Comparison of ENCODE assay signal across 9 mouse cellular contexts in the genomic region with DNA sequence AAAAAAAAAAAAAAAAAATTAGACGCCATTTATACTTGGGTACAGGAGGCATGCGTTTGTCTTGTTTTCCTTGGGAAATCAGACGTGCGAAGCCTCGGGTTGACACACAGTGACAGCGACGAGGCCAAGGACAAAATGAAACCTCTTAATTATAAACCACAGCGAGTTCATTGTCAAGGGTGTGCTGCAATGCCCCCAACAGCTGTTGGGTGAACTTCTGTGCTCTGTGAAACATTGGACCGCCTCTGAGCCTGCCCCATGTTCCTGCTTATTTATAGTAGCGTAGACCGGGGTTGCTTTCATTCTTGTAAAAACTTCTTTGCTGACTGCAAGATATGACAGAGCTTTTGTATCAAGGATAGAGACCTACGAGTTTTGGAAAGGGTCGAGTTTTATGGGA. TPM values are rescaled to one million over a fixed set of nuclear protein-coding genes. Genes with fewer than 3 reads are reported as not detected.
DNase-seq lines count a peak whose midpoint lies in the region.
"Had no signal": no experiment of that assay in that cellular context is flagged by ENCODE, and none has a peak within 500 bp of the region (broad histone marks: within the 10 kb centered on the region; RNA-seq: fewer than 3 reads in every experiment).

No protein-coding gene starts in this region.

- DNase-seq in heart, adult 8-10 months (ENCODE audit: low spot score), result peak; percentile 65
- DNase-seq in heart, postnatal 4 days, result no peak
- peak; percentile 60 for DNase-seq in kidney, adult 11 months
- DNase-seq in kidney, postnatal 25 days, result peak; percentile 45 to 69
- peak; percentile 49 for DNase-seq in testis, postnatal 10 days (ENCODE audit: low spot score)
- no peak for DNase-seq in layer of hippocampus, adult 9-11 months
- no peak for DNase-seq in spleen, postnatal 36 days (ENCODE audit: low spot score in 2 of 2)
- DNase-seq: cerebellum, postnatal 25 days; thymus, postnatal 14 days had no signal

RNA-seq across cellular contexts. Expression of a gene that starts 16.9 kb away (rescaled TPM):
- total RNA-seq in heart, adult 8-10 months (2022), result 10 to 100 TPM; 86.1 to 99.8 (median 92.6) TPM
- 10 to 100 TPM; 71.4 to 82.6 TPM for total RNA-seq in heart, postnatal 4 days (2021)

Comparison
In these comparisons a context has a peak if more than half of its experiments do, and no peak if none do; other contexts are left out.
1. DNase-seq: peak in heart, adult 8-10 months (single experiment), kidney, adult 11 months (single experiment), kidney, postnatal 25 days (2 of 2) and testis, postnatal 10 days (single experiment); none in heart, postnatal 4 days (single experiment), layer of hippocampus, adult 9-11 months (single experiment) and spleen, postnatal 36 days (0 of 2).